Mouse (Mus musculus): Measurements from ENCODE around the gene Ern2.

- no peak for TF ChIP-seq CTCF (IDR thresholded peaks at IDR 0.05; ENCODE audit: extremely low read depth, insufficient read depth, insufficient read length, insufficient replicate concordance)
- TF ChIP-seq POLR2A (IDR thresholded peaks at IDR 0.05; ENCODE audit: low read depth, low read length): no peak
Observed at GRCm38 (mm10) chr7:122163766-122164165, 22.2 kb downstream of the Ern2 start.
